15 mouse cellular contexts compared by ENCODE assay signal in genomic region chr6:100396311-100397200, GRCm38 (mm10).
DNase-seq lines count a peak whose midpoint lies in the region; ATAC-seq and TF ChIP-seq lines count a peak whose summit lies in the region.
"Had no signal": no experiment of that assay in that cellular context is flagged by ENCODE, and none has a peak within 500 bp of the region (broad histone marks: within the 10 kb centered on the region; RNA-seq: fewer than 3 reads in every experiment).

No protein-coding gene starts in this region.

- peak; percentile 78 for ATAC-seq in forebrain, postnatal 0 days
- no peak for ATAC-seq in forebrain, embryonic 13.5 days

- no peak overlapping the region for H3K9ac ChIP-seq in forebrain, postnatal 0 days
- no peak overlapping the region for H3K9ac ChIP-seq in forebrain, embryonic 13.5 days
- H3K9ac ChIP-seq: liver, embryonic 15.5 days had no signal

- intact Hi-C loops in left cerebral cortex, postnatal 36 days (cut with DNase I): no loop called here

- TF ChIP-seq CTCF in forebrain, postnatal 0 days (IDR thresholded peaks at IDR 0.05; ENCODE audit: low read depth): no peak

- H3K27me3 ChIP-seq in forebrain, postnatal 0 days (ENCODE audit: insufficient read depth, low read length): no peaks in the 10 kb centered on the region
- no peaks in the 10 kb centered on the region for H3K27me3 ChIP-seq in forebrain, embryonic 13.5 days
- H3K27me3 ChIP-seq: liver, embryonic 15.5 days had no signal

- peaks cover 4% of the 10 kb centered on the region; the same call in 1 of the 2 replicates for H3K4me1 ChIP-seq in forebrain, postnatal 0 days (ENCODE audit: insufficient read depth)
- no peaks in the 10 kb centered on the region for H3K4me1 ChIP-seq in forebrain, embryonic 13.5 days
- H3K4me1 ChIP-seq: liver, embryonic 15.5 days had no signal

- H3K9me3 ChIP-seq in forebrain, postnatal 0 days (ENCODE audit: low read length): no peaks in the 10 kb centered on the region
- no peaks in the 10 kb centered on the region; the same call in 1 of the 2 replicates for H3K9me3 ChIP-seq in forebrain, embryonic 13.5 days (replicated peaks)
- H3K9me3 ChIP-seq: liver, embryonic 15.5 days had no signal

- H3K4me2 ChIP-seq in forebrain, postnatal 0 days (ENCODE audit: low read depth): no peak overlapping the region
- H3K4me2 ChIP-seq in forebrain, embryonic 13.5 days: no peak overlapping the region
- H3K4me2 ChIP-seq: liver, embryonic 15.5 days had no signal

- H3K4me3 ChIP-seq in forebrain, postnatal 0 days (ENCODE audit: low read depth, low read length): no peak overlapping the region
- no peak overlapping the region for H3K4me3 ChIP-seq in forebrain, embryonic 13.5 days
- H3K4me3 ChIP-seq: erythroblast, embryonic 14.5 days; liver, embryonic 15.5 days had no signal

- 0 out of 2 replicates have a peak overlapping the region, but pooled peaks have one; percentile 40 for H3K27ac ChIP-seq in forebrain, postnatal 0 days (ENCODE audit: low read depth, low read length)
- H3K27ac ChIP-seq in forebrain, embryonic 13.5 days: no peak overlapping the region
- H3K27ac ChIP-seq: liver, embryonic 15.5 days had no signal

- DNase-seq in forebrain, postnatal 0 days: peak; percentile 42
- DNase-seq in NIH3T3 (ENCODE audit: low read depth): peak; percentile 52
- DNase-seq in layer of hippocampus, adult 18-20 months (ENCODE audit: low spot score in 2 of 2): peak; percentile 60 to 78
- peak; percentile 33 to 46 for DNase-seq in left cerebral cortex, postnatal 36 days (ENCODE audit: low spot score in 2 of 2)
- DNase-seq in spleen, postnatal 14 days (ENCODE audit: low spot score in 2 of 2): no peak
- DNase-seq in gastrocnemius, postnatal 10 days: no peak
- DNase-seq in testis, postnatal 10 days (ENCODE audit: low spot score): no peak
- DNase-seq: adrenal gland, postnatal 25 days; cerebellum, adult 8-10 months; heart, adult 11 months; kidney, postnatal 36 days; thymus, postnatal 36 days had no signal

- no peaks in the 10 kb centered on the region for H3K36me3 ChIP-seq in forebrain, postnatal 0 days (ENCODE audit: insufficient read depth)
- H3K36me3 ChIP-seq in forebrain, embryonic 13.5 days (ENCODE audit: poor library complexity, severe bottlenecking): no peaks in the 10 kb centered on the region
- H3K36me3 ChIP-seq: liver, embryonic 15.5 days had no signal

- 66% methylated on average over 14 of the region's 14 CpGs for WGBS in forebrain, postnatal 0 days
- 81% methylated on average over 14 of the region's 14 CpGs for WGBS in forebrain, embryonic 13.5 days

Comparison
In these comparisons a context has a peak if more than half of its experiments do, and no peak if none do; other contexts are left out.
1. DNase-seq: peak in forebrain, postnatal 0 days (single experiment), NIH3T3 (single experiment), layer of hippocampus, adult 18-20 months (2 of 2) and left cerebral cortex, postnatal 36 days (2 of 2); none in spleen, postnatal 14 days (0 of 2), gastrocnemius, postnatal 10 days (single experiment) and testis, postnatal 10 days (single experiment).